25 mouse cellular contexts compared by ENCODE assay signal in the genomic region with DNA sequence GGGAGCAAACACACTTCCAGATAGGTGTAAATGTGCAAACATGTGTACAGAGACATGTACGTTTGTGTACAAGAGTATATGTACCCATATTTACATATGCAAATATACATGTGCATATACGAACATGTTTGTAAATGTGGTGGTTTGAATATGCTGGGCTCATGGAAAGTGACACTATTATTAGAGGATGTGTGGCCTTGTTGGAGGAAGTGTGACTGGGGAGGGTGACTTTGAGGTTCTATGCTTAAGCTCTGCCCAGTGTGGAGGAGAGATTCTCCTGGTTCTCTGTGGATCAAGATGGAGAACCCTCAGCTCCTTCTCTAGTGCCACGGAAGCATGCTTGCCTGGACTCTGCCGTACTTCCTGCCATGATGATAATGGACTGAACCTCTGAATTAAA.
"Had no signal": no experiment of that assay in that cellular context is flagged by ENCODE, and none has a peak within 500 bp of the region (broad histone marks: within the 10 kb centered on the region; RNA-seq: fewer than 3 reads in every experiment).

No protein-coding gene starts in this region.

- H3K27me3 ChIP-seq: hindbrain, embryonic 12.5 days; kidney, embryonic 15.5 days; limb, embryonic 13.5 days; limb, embryonic 15.5 days had no signal

- H3K36me3 ChIP-seq: heart, embryonic 12.5 days; hindbrain, embryonic 10.5 days; hindbrain, embryonic 12.5 days; kidney, embryonic 15.5 days; limb, embryonic 13.5 days; limb, embryonic 15.5 days; liver, embryonic 12.5 days had no signal

- DNase-seq: gastrocnemius, postnatal 14 days; gastrocnemius, postnatal 36 days; heart, adult 2 months; heart, postnatal 10 days; heart, postnatal 4 days; kidney, adult 11 months; kidney, adult 2 months; kidney, adult 9 months; kidney, postnatal 14 days; kidney, postnatal 36 days; layer of hippocampus, postnatal 36 days; left cerebral cortex, postnatal 4 days had no signal

- H3K9ac ChIP-seq: heart, embryonic 12.5 days; hindbrain, embryonic 12.5 days; hindbrain, embryonic 14.5 days; kidney, embryonic 15.5 days; limb, embryonic 13.5 days; limb, embryonic 15.5 days; liver, embryonic 12.5 days; liver, embryonic 14.5 days had no signal

- H3K9me3 ChIP-seq: heart, embryonic 12.5 days; hindbrain, embryonic 10.5 days; hindbrain, embryonic 12.5 days; kidney, embryonic 15.5 days; limb, embryonic 13.5 days; limb, embryonic 15.5 days; liver, embryonic 12.5 days had no signal

- H3K27ac ChIP-seq: heart, adult 2 months; hindbrain, embryonic 10.5 days; hindbrain, embryonic 12.5 days; hindbrain, embryonic 14.5 days; kidney, embryonic 15.5 days; kidney, postnatal 0 days; limb, embryonic 13.5 days; limb, embryonic 15.5 days; liver, embryonic 12.5 days; liver, embryonic 14.5 days had no signal

- H3K4me2 ChIP-seq: heart, embryonic 12.5 days; hindbrain, embryonic 12.5 days; hindbrain, embryonic 14.5 days; kidney, embryonic 15.5 days; limb, embryonic 13.5 days; limb, embryonic 15.5 days; liver, embryonic 12.5 days had no signal

- H3K4me3 ChIP-seq: heart, adult 2 months; heart, embryonic 12.5 days; hindbrain, embryonic 10.5 days; hindbrain, embryonic 12.5 days; kidney, embryonic 15.5 days; limb, embryonic 13.5 days; limb, embryonic 15.5 days; liver, embryonic 12.5 days had no signal

- H3K4me1 ChIP-seq: heart, embryonic 12.5 days; limb, embryonic 13.5 days; limb, embryonic 15.5 days; liver, embryonic 12.5 days had no signal

- ATAC-seq: hindbrain, embryonic 16.5 days; inflammation-experienced regulatory T-cells, adult 6 months; intestine, embryonic 16.5 days; liver, embryonic 12.5 days had no signal
